Mouse (Mus musculus) cerebellum, postnatal 25 days (tissue): ENCODE results near the gene Chrna1.

Experiments used
- DNase-seq, 2 experiments: peaks; one replicate each; pipeline ENCODE4 v3.0.0; 2021; ENCODE audit warnings: mixed read lengths in 2 of 2

The Chrna1 gene

DNA sequence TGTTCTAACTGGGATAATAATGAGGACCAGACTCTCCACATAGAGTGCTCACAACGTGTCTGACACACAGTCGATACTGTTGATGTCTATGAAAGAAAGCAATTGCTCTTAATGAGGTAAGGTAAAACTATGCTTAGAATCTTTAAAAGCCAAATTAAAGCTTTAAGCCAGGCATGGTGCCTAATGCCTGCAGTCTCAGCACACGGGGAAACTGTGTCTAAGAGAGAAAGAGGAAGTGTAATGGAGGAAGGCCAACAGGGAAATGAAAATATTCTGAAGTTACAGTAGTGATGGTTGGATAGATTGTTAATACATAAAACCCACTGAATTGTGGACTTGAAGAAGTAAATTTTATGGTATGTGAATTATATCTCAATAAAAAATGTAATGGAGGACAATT, 25.7 kb downstream of the Chrna1 start:
- DNase-seq: no peak

DNA sequence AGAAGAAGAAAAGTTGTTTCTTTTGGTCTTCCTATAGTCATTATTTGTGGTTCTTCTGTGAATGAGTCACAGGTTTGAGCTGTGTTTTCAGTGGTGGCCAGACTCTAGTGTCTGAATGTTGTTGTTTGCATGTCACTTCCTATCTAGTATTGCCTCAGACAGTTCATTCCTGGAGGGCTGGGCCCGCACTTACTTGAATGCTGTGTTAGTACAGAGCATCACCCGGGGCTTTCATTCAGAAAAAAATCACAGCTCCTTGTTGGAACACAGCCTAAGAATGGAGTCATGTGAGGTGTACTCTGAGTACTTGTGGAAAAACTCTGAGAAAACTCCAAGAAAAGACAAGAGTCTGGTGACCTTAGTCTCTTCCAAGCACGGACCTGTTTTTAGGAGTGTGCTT, 27.2 kb downstream of the Chrna1 start:
- DNase-seq: no peak

DNA sequence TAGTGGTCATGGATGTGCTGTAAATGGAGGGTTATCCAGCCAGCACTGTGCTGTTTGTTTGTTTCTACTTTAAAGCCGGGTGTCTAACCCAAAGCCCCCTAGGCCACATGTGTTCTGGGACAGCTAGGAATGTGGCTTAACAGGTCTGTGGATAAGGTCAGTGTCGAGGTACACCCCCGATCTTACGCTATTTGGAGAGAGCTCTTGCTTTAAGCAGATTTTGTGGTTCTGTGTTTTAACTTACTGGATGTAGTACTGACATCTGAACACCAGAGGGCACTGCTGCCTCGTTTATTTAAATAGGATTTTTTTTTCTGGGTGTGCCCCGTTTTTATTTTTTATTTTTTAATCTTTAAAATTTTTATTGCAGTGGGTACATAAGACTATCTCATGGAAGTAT, 29.4 kb downstream of the Chrna1 start:
- peak in 1 of 2 experiments; percentile 43 for DNase-seq

DNA sequence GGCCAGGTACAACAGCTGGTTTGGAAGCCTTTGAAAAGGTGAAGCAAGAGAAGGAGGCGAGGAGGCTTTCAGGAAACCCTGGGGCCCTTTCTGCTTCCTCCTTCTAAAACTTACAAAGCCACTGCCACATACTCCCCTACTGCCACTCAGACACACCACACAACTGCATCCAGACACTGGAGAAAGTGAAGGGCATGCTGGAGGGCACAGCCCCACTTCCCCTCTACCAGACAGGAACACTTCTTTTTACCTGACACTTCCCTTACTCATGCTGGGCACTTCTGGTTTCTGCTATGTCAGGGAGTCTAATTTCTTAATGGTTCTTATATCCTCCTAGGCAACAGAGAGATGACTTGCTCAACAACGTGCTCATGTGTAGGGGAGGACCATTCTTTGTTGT, 31.6 kb downstream of the Chrna1 start:
- no peak for DNase-seq

DNA sequence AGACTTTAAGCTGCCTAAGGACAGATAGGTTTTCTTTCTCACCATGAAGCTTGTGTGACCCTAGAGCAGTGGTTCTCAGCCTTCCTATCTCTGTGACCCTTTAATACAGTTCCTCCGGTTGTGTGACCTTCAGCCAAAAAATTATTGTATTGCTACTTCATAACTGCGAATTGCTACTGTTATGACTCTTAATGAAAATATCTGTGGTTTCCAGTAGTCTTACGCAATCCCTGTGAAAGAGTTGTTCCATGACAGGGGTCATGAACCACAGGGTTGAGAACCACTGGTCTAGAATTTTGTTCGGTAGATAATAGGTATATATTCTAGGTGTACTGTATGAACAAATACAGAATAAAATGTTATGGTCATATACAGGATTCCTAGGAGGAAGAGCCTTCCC, 32.9 kb downstream of the Chrna1 start:
- DNase-seq: no peak

DNA sequence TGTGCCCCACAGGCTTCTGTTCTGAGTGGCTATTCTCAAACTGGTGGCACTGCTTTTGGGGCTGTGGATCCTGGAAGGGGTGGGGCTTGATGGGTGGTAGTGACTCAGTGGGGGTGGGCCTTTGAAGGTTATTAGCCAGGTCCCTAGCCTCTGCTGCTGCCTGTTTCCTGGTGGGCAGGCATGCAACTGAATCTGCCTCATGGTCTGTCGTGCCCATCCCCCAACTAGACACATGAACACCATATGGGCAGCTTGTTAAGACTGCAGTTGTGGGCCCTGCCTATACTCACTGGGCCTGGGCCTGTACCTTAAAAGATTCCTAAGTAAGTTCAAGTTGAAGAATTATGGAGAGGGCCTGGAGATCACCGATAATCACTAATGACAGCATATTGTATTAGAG, 34.6 kb downstream of the Chrna1 start:
- no peak for DNase-seq

DNA sequence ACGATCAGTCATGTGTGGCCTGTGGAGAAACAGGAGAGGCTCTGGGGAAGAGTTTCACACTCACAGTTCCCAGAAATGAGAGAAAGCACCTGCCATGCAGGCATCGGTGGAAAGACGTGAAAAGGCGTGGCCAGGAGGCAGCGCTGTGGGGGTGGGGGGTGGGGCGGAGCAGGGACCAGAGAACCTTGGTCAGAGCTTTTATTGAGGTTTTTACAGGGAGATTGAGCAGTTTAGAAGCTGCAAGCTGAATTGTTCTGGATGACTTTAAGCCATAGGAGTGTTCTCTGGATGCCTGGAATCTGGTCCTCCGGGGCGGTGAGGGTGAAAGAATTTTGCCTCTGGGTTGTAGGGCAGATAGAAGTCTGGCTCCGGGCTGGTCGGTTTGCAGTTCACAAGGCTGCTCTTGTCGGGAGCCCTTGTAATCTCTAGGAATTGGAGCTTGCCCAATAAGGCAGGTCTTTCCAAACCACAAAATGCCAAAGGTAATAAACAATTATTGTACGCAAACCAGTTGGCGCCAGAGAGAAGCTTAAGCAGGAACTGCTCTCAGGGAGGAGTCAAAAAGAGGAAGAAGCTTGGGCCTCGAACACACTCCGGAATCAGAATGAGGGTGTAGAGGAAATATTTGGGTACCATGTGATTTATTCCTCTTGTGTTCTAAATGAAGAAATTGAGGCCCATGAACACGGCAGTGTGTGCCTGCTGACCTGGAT, 39.5 kb downstream of the Chrna1 start:
- DNase-seq: peak in 1 of 2 experiments; percentile 13

DNA sequence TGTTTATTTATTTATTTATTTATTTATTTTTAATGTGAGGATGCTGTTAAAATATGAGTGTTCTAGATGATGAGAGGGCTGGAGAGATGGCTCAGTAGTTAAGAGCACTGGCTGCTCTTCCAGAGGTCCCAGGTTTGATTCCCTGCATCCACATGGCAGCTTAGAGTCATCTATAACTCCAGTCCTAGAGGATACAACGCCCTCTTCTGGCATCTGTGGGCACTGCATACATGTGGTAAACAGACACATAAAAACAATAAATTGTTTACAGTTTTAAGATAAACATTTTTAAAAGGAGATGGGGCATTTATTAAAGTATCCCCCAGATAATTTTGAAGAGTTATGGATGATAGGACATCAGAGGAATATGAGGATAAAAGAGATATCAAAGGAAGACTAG, 40.4 kb downstream of the Chrna1 start:
- peak in 1 of 2 experiments; percentile 14 for DNase-seq

DNA sequence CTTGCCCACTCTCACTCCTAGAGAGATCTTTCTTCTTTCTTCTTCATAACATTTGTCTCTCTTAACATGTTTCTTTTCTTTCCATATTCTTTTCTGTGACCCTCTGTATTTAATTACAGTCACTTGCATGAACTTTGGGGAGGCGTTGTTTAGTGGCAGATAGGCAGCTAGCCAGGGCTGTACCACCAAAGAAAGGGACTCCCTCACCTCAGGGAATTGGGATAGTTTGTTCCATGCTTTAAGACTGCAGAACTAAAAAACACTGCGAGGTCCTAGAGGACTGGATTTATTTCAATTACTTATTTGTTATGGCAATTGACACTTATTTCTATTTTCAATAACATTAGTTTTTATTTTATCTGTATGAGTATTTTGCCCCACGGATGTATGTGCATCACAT, 41.0 kb downstream of the Chrna1 start:
- DNase-seq: no peak

DNA sequence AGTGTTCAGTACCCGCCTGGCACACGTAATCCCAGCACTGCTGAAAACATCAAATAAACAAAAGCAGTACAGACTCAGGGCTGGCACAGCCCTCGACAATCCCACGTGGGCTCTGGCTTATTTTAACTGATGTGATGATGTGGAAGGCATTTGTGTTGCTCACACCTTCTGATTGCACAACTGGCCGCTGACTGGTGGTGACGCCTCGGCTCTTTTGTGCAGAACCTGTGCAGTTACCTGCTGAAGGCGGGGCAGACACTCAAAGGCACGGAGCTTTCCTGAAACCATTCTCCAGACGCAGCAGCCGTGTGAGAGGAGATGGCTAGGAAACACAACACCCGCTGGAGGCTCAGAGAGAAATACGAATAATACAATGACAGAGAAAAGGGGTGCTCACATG, 41.5 kb downstream of the Chrna1 start:
- DNase-seq: no peak

DNA sequence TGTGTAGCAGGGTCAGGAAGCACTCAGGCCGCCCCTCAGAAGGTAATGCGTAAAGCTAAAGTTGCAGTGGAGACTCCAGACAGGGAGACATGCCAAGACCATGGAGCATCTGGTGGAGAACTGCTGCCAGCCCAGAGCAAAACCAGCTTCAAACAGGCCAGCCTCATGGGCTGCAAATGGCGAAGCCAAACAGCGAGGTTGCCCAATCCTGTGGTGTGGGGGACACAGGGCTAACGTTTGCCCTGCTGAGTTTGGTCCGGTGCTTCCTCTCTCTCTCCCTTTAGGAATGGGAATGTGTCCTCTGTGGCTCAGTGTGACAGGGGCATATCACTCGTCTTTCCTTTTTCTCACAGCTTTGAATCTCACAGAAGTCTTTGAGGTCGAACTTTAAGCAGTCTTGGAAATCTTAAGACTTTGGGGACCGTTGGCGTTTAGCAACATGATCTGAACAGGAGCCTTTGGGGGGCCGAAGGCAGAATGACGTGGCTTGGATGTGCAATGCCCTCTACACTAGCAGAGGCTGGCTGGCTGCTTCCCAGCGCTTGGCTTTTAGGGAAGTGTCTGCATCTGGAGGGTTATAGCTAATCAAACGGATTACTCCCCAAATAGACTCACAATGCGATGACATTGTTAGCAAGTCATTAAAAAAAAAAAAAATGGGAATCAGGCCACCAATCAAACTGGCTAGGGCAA, 43.9 kb downstream of the Chrna1 start:
- no peak for DNase-seq

DNA sequence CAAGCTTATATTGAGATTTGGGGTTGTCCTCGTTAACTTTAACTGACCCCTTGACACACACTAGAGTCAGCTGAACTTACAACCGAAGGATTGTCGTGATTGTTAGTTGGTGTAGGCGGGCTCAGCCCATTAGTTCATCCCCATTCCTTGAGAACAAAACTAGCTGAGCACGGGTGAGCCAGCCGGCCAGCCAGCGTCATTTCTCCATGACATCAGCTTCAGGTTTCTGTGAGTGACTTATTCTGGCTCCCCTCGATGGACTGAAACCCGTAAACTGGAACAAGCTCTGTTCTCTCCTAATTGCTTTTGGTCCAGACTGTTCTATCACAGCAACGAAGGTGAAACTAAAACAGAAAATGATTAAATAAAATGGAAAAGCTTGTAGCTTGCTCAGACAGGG, 45.4 kb downstream of the Chrna1 start:
- DNase-seq: no peak

DNA sequence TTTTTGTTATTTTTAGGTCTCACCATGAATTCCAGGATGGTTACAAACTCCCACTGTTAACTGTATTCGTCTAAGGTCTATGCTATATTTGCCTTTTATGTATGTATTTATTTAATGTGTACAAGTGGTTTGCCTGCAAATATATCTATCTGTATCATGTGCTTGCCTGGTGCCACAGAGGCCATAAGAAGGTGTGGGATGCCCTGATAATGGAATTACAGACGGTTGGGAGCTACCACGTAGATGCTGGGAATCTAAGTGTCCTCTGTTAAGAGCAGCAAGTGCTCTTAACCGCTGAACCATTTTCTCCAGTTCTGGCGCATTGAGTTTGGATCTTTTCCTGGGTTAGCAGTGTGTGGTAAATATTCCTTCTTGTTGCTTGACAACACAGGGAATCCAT, 49.7 kb downstream of the Chrna1 start:
- no peak for DNase-seq

DNA sequence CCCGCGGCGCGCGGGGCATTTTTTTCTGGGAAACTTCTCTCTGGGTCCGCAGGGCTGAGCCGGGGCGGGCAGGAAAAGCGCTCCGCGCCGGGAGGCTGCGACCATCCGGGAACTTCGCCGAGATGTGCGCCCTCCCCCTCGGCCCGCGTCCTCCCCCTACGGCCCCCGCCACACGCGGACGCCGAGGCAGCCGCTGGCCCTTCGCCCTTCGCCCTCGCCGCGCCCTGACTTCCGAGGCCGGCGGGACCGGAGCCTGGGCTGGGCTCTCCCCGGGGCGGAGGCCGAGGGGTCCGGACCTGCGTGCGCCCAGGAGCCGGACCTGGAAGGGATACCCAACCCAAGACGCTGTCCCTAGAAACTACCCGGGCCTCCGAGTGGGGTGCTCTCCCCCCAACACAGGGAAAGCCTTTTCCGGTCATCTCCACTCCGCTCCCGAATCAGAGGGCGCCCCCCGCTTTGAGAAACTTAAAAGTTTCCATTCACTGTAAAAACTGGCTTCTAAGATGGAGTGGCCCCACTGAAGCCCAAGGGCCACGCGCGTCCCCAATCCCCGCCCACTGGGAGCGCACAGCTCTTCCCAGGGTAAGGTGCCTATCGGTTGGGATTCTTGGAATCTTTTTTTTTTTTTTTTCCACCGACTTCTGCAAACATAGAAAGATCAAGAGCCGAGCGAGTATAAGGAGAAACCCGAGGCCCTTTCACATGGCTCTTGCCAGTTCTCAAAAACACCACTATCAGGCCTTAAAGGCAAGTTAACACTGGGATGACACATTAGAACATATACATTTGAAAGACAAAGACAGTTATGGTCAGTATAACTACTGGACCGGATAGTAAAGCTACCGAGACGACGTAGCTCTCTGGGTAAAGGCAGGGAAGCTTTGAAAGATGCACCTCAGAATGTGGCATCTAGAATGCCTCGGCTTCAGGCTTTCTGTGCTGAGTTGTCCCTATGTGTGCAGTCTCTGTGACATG, 50.5 kb downstream of the Chrna1 start, which contains the start of gene Wipf1:
Gene Wipf1 (minus strand): TSS at position 379 of the 975 bp plus-strand sequence.
- peak; percentile 43 to 62 for DNase-seq

DNA sequence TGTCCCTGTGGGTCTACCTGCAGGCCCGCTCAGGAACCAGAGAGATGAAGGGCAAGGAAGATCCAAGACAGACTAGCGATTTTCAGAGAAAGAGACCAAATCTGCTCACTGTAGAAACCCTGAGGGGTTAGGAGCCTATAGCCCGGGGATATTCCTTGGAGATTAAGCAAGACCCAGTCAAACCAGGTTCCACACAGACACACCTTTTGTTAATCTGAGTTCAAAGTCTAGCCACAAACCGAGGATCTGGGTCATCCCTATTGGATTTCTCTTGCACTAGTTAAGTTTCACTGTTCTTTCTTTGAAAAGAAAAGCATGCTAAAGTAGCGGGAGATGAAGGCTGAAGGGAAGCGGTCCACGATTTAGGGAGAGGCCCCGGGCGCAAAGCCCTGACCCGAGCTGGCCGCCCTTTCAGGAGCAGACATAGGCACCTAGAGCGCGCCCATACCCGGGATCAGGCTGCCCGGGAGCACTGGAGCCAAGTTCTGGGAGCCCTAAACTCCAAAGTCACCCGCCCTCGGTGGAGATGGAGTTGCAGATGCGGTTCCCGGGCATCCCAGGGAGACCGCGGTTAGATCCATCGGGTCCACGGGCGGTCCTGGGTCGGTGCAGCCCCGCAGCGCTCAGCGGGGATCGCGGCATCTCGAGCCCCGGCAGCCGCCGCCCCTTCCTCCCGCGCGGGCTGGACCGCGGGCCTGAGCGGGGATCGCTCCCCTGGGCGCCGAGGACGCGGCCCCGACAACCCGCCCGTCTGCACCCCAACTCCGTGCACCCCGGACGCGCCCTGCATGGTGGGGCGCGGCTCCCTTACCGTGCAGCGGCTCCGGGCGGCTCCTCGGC, 51.4 kb downstream of the Chrna1 start:
- peak in 1 of 2 experiments; percentile 19 for DNase-seq

DNA sequence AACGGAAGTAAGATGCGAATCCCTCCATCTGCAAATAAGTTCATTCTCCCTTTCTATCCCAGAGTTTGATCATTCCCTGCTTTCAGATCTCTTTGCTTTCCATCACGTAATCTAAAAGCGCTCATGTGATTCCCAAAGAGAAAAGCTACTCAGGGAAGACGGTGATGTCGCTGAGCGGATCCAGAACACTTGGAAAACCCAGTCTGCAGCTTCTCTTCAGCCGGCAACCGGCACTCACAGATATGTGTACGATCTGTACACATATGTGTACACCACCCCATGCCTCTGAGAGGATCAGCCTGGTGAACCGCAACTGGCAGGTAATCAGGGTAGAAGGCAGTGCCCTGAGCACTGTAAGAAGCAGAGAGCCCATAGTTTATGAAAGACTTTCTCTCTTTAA, 52.2 kb downstream of the Chrna1 start:
- no peak for DNase-seq

DNA sequence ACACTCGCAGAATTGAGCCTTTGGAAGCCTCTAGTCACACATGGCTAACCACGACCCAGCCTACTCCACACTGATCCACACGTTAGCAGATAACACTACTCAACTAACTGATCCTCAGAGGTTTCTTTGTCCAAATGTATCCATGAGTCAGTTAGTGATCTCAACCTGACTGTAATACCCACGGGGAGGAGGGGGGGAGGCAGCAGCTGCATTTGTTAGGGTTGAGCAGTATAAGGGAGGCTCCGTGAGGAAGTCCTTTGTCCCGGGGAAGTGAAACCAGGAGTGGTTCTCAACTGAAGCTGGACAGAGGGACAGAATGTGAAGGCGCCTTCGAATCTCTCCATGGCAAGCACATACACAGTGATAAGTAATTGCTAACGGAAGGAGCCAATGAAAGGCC, 53.4 kb downstream of the Chrna1 start:
- no peak for DNase-seq

DNA sequence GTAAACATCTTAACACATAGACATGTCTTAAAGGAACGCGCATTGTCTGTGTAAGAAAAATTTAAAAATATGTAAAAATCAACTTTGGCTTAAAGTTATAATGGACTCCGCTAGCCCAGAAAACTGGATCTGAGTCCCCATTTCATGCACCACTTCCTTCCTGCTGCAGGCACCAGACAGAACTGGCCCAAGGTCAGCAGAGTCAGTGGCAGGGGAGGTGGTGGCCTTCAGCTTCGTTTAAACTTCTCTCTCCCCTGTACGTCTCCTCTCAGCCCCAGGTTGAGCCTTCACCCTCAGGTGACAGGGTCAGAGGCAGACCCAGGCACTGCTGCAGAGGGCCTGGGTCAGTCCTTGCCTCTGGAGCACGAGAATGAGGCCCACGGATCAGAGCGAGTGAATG, 57.2 kb downstream of the Chrna1 start:
- no peak for DNase-seq

DNA sequence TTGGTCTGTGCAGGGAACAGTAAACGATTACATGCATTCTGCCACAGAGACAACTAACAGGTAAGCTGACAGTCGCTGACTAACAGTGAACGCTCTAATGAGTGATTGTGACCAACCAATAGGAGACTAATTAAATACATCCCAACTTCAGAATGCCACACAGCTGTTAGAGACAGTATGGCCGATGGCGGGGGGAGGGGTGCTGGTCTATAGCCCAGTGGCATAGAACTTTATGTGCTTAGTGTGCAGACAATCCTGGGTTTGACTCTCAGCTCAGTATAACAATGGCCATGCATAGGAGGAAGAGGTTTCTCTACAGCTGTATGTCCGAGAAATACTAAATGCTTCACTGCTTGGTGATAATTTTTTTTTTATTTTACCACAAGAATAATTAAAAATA, 57.8 kb downstream of the Chrna1 start:
- DNase-seq: no peak

DNA sequence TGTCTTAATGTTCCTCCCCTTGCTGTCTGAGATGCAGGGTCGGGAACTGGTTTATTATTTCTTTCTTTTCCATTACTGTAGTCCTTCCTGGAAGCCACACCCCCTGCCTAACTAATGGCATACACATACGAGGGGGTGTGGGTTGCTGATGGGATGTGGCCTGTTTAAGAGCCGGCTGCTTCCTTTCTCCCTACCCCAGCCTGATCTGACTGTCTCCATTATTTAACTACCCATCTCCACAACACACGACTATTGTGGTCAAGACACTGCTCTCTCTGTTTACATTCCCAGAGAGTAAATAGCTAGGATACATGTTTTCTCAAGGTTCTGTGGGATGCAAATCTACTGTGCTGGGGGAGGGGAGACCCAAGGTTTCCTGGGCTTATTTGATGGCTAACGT, 58.4 kb downstream of the Chrna1 start:
- DNase-seq: no peak

DNA sequence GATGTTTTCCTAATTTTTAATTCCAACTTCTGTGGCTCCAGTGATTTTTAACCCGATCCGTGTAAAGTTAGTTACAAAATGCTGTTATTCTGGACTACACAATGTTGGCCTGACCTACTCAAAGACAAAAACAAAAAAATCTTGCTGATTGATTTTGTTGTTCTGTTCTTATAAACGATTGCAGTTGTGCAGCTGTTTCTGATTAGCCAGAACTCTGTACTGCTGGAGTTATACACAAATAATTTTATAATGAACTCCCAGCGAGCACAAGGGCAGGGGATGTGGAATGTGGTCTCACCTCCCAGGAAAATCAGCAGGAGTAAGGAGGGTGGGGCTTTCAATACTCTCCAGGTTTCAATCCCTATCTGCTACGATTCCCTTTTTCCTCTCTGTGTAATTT, 61.2 kb downstream of the Chrna1 start:
- DNase-seq: no peak

DNA sequence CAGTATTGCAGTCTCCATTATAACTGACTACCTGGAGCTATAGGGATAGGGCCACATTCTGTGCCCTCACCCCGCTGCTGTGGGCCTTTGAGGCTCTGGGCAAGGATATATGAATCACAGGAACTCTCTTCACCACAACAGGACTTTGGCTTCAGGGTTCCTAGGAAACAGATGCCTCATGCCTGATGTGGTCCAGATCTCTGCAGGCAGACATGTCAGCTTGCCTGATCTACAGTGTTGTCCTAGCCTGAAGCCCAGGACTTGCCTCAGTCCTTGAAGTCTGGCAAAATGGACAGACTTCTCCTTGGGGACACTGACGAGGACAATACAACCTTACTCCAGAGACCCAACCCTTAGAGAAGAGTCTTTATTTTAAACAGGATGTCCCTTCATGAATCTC, 61.8 kb downstream of the Chrna1 start:
- DNase-seq: no peak

DNA sequence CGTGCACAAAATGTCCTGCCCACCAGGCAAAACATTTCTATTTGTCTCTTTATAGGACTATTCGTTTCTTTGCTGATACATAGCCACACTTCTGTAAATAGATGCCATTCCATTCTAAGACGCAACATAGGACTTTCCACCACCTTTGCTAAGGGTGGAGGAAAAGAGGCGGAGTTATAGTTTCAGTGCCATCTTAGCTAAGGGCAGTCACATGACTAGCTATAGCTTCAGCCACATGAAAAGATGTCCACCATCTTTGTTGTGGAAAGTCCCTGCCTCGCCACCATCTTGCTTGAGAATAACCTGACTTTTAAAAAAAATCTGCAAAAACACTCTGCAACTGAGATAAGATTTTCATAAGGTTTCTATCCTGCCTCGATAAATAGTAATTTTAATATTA, 66.0 kb downstream of the Chrna1 start:
- no peak for DNase-seq
